Mouse (Mus musculus): Measurements from ENCODE around the gene Apoc1. TPM values are rescaled to one million over a fixed set of nuclear protein-coding genes. Genes with fewer than 3 reads are reported as not detected.
"Not testable (repeated sequence)": the region's sequence is repeated elsewhere in the genome, so short reads cannot be mapped to it uniquely, and the experiment has no call there.

Gene Apoc1
- polyA plus RNA-seq, 1 experiment from 2014 or later = 1.2 TPM

DNA sequence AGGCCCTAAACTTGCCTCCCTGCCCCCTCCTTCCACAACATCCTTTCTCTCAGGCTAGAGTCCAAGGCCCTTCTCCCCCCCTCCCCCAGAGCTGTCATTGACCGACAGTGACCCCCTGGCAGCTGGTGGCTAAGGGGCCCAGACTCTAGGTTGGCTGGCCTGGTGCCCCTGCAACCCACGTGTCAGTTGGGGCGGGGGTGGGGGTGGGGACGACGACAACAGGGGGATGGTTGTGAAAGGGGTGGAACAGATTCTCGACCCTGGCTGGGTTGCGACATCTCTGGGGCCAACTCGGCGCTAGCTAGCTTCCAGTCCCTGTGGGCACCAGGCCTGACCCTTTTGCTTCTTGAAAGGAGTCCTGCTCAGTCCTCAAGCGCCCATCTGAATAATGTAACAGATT, 961 bp upstream of the Apoc1 start:
- Histone ChIP-seq H3K27me3 (no peaks in the 10 kb centered on the region), H3K4me1 (peaks cover 10% of the 10 kb centered on the region), H3K27ac (no peak overlapping the region), H3K4me2 (no peak overlapping the region), H3K4me3 (replicated peaks) (no peak overlapping the region), H3K9me3 (0 out of 2 replicates have a peak, but pooled peaks cover 6% of the 10 kb centered on the region), H3K36me3 (replicated peaks) (peaks cover 11% of the 10 kb centered on the region; the same call in 1 of the 2 replicates), H3K9ac (no peak overlapping the region)
- WGBS = 38% methylated on average over 10 of the region's 10 CpGs
- ATAC-seq (ENCODE audit: low FRiP score) = no peak

DNA sequence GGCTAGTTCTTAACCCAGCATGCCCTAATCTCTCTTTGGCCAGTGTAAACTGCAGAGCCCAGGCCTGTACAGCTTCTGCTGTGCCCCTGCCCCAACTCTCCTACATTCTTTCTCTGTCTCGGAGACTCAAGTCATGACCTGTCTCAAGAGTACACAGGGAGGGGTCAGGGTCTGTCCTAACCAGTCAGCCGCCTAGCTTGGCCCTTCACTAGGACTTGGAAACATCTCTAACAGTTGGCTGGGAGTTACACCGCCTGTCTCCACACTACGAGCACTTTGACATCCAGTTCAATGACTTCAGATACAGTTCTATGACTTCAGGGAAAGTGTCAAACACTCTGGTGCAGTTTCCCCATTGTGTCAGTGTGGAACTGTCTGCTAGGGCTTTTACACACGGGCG, 1.0 kb downstream of the Apoc1 start:
- no peak overlapping the region for H3K9ac ChIP-seq
- H3K4me1 ChIP-seq = peaks cover 5% of the 10 kb centered on the region; the same call in 1 of the 2 replicates
- no peaks in the 10 kb centered on the region for H3K27me3 ChIP-seq
- no peak overlapping the region for H3K4me3 ChIP-seq (replicated peaks)
- H3K36me3 ChIP-seq (replicated peaks) = peaks cover 5% of the 10 kb centered on the region; the same call in 1 of the 2 replicates
- 0 out of 2 replicates have a peak, but pooled peaks cover under 1% of the 10 kb centered on the region for H3K9me3 ChIP-seq
- WGBS = 84% methylated on average over 6 of the region's 6 CpGs
- no peak overlapping the region for H3K27ac ChIP-seq
- no peak overlapping the region for H3K4me2 ChIP-seq
- ATAC-seq (ENCODE audit: low FRiP score) = no peak

DNA sequence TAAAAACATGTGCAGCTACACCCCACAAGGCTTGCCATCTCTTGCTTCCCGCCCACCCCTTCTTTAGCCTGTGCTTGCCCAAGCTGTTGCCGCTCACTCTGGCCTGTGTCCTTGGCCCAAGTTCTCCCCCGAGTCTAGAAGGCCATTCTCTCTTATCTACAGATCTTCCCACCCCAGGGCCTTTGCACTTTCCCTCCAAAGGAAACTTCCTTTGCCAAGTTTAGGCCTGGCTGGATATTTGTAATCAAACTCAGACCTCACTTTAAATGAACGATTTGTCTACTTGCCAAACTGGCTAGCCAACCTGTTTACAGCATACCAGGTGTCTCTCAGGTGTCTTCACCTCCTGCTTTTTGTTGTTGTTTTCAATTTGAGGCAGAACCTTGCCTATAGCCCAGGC, 1.6 kb downstream of the Apoc1 start:
- Histone ChIP-seq H3K9me3 (no peaks in the 10 kb centered on the region), H3K27ac (no peak overlapping the region), H3K36me3 (replicated peaks) (0 out of 2 replicates have a peak, but pooled peaks cover under 1% of the 10 kb centered on the region), H3K4me2 (no peak overlapping the region), H3K9ac (no peak overlapping the region), H3K4me3 (replicated peaks) (no peak overlapping the region), H3K27me3 (no peaks in the 10 kb centered on the region), H3K4me1 (peaks cover 5% of the 10 kb centered on the region; the same call in 1 of the 2 replicates)
- ATAC-seq (ENCODE audit: low FRiP score) = no peak
- 89% methylated on average over 4 of the region's 4 CpGs for WGBS

DNA sequence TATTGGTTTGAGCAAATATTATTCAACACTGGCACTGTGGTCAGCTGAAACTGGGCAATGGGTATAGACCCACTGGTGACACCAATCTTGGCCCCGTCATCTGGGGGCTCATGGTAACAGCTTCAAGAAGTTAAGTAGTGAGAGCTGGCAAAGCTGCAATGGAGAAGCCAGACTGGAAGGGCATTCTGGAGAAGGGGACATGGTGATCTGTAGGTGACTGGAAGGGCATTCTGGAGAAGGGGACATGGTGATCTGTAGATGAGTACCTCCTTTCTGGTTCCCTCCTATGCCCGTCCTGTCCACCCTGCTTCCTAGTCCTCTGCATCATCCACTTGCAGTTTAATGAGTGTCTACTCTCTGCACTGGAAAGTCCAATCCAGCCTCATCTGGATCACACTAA, 3.8 kb downstream of the Apoc1 start:
- Histone ChIP-seq H3K4me3 (replicated peaks) (no peak overlapping the region), H3K4me1 (peaks cover 4% of the 10 kb centered on the region; the same call in 1 of the 2 replicates), H3K36me3 (replicated peaks) (no peaks in the 10 kb centered on the region), H3K27me3 (no peaks in the 10 kb centered on the region), H3K9me3 (no peaks in the 10 kb centered on the region), H3K27ac (no peak overlapping the region), H3K9ac (no peak overlapping the region), H3K4me2 (no peak overlapping the region)
- WGBS = 98% methylated on average over 2 of the region's 2 CpGs
- ATAC-seq (ENCODE audit: low FRiP score) = no peak

DNA sequence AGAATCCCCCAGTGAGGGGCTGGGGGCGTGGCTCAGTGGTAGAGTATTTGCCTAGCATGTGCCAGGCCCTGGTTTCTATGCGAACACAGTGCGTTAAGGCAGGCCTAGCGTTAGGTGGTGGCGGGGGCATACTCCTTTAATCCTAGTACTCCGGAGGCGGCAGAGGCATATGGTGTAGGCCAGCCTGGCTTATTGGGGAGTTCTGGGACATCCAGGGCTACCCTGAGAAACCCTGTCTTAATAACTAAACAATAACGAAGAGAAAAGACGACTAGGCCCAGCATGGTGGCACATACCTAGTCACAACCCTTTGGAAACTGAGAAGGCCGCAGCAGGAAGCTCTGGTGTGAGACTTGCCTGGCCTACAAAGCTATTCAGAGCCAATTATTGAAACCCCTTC, 4.4 kb downstream of the Apoc1 start:
- Histone ChIP-seq H3K27ac (no peak overlapping the region), H3K27me3 (no peaks in the 10 kb centered on the region), H3K9me3 (no peaks in the 10 kb centered on the region), H3K9ac (no peak overlapping the region), H3K4me3 (replicated peaks) (no peak overlapping the region), H3K36me3 (replicated peaks) (no peaks in the 10 kb centered on the region), H3K4me1 (no peaks in the 10 kb centered on the region; the same call in 1 of the 2 replicates), H3K4me2 (no peak overlapping the region)
- 94% methylated on average over 10 of the region's 10 CpGs for WGBS
- ATAC-seq (ENCODE audit: low FRiP score) = no peak

DNA sequence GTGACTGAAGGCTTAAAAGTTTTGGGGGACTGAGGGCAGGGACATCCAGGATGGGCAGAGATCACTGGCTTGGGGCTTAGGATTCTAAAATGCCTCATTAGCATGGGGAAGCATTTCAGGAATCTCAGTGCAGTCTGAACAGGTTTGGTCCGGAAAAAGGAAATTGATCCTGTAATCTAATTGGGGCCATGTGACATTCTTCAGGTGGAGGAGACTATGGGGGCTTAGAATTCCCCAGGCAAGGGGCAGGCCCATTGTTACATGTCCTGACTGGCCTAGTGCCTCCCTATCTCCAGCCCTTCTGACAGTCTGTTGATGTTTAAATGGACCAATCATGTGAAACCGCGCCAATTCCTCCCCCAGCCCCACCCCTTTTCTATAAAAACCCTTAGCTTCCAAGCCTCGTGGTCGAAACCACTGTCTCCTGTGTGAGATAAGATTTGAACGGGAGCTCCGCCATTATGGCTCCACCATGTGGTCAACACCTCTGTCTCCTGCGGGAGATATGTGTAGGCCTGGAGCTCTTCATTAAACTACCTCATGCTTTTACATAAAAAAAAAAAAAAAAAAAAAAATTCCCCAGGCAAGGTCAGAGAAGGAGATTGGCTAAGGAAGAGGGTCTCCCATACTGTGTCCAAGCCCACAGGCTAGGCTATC, 5.4 kb downstream of the Apoc1 start:
- H3K9ac ChIP-seq; H3K4me2 ChIP-seq; ATAC-seq (ENCODE audit: low FRiP score); H3K4me1 ChIP-seq; H3K9me3 ChIP-seq; H3K27ac ChIP-seq; H3K27me3 ChIP-seq; H3K4me3 ChIP-seq (replicated peaks); H3K36me3 ChIP-seq (replicated peaks): not testable (repeated sequence)
- WGBS = 70% methylated on average over 8 of the region's 8 CpGs

DNA sequence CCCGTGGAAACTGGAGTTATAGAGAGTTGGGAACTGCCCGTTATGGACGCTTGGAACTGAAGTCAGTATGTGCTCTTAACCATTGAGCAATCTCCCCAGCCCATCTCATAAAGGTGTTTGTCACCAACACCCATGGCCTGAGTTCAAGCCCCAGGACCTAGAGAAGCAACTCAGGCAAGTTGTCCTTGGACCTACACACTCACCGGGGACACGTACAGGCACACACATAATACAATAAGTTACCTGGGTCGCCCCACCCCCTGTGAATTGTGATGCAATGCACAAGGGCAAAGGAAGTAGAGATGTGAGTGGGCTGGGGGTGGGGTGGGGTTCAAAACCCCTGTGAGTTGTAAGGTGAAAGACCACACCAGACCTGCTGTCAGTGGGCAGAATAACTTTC, 5.9 kb downstream of the Apoc1 start:
- H3K27ac ChIP-seq = no peak overlapping the region
- H3K4me3 ChIP-seq (replicated peaks) = no peak overlapping the region
- no peak for ATAC-seq (ENCODE audit: low FRiP score)
- no peaks in the 10 kb centered on the region for H3K27me3 ChIP-seq
- H3K36me3 ChIP-seq (replicated peaks) = no peaks in the 10 kb centered on the region
- no peak overlapping the region for H3K9ac ChIP-seq
- no peaks in the 10 kb centered on the region for H3K9me3 ChIP-seq
- 84% methylated on average over 6 of the region's 6 CpGs for WGBS
- no peak overlapping the region for H3K4me2 ChIP-seq
- no peaks in the 10 kb centered on the region for H3K4me1 ChIP-seq

DNA sequence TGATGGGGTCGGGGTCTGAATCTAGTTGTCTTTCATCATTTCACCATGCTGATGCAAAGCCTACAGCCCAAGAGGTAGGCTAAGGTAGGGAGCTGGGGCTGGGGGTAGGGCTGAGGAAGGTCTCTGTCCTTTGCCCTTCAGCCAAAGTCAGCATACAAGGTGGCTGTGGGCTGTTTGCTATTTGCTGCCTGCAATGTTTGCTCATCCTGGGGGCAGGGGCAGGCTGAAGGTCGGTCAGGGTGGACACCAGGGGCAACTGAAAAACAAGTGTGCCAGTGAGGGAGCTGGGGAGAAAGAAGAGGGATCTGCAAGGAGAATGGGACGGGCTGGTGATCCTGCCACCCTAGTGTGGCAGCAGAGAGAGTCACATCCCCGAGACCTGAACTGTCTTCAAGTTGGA, 7.1 kb downstream of the Apoc1 start:
- Histone ChIP-seq H3K4me2 (no peak overlapping the region), H3K27ac (no peak overlapping the region), H3K36me3 (replicated peaks) (no peaks in the 10 kb centered on the region), H3K27me3 (no peaks in the 10 kb centered on the region), H3K9ac (no peak overlapping the region), H3K4me1 (no peaks in the 10 kb centered on the region), H3K9me3 (no peaks in the 10 kb centered on the region), H3K4me3 (replicated peaks) (no peak overlapping the region)
- ATAC-seq (ENCODE audit: low FRiP score) = no peak
- WGBS = 53% methylated on average over 4 of the region's 4 CpGs

DNA sequence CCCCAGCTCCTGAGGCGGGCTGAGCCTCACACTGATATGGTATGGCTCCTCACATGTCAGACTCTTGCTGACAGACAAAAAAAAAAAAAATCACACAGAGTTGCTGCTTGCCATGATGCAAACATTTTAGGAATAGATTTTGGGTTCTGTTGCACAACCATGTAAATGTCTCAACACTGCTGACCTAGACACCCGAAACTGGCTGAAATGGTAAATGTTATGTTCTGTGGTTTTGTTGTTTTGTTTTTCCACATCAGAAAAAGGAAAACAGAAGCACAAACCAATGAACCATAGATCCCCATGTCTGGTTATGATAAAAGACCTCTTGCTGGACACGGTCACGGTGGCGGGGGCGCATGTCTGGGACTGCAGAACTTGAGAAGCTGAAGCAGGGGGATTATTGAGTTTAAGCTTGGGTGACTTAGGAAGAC, 8.7 kb downstream of the Apoc1 start:
- Histone ChIP-seq H3K4me2 (no peak overlapping the region), H3K36me3 (replicated peaks) (no peaks in the 10 kb centered on the region), H3K9ac (no peak overlapping the region), H3K4me3 (replicated peaks) (no peak overlapping the region), H3K27me3 (no peaks in the 10 kb centered on the region), H3K27ac (no peak overlapping the region), H3K9me3 (no peaks in the 10 kb centered on the region), H3K4me1 (no peaks in the 10 kb centered on the region)
- no peak for ATAC-seq (ENCODE audit: low FRiP score)
- 85% methylated on average over 6 of the region's 6 CpGs for WGBS

DNA sequence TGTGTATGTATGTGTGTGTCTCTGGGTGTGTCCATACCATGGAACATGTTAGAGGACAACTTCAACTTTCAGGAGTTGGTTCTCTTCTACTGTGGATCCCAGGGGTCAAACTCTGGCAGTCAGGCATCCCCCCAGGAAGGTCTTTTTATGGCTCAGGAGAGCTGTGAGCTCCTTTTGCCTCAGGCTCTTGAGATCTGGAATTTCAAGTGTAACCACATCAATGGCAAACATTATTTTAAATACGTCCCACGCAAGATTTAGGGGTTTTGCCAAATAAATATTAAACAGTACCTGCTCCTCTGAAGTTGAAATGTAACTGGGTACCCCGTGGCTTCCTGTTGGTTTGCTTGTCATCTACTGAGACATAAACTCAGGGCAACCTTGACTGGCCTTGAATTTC, 9.5 kb downstream of the Apoc1 start:
- no peak for ATAC-seq (ENCODE audit: low FRiP score)
- H3K4me1 ChIP-seq = no peaks in the 10 kb centered on the region
- no peak overlapping the region for H3K4me2 ChIP-seq
- H3K9ac ChIP-seq = no peak overlapping the region
- H3K4me3 ChIP-seq (replicated peaks) = no peak overlapping the region
- H3K27me3 ChIP-seq = no peaks in the 10 kb centered on the region
- WGBS = 71% methylated on average over 3 of the region's 3 CpGs
- no peaks in the 10 kb centered on the region for H3K36me3 ChIP-seq (replicated peaks)
- no peak overlapping the region for H3K27ac ChIP-seq
- no peaks in the 10 kb centered on the region for H3K9me3 ChIP-seq

DNA sequence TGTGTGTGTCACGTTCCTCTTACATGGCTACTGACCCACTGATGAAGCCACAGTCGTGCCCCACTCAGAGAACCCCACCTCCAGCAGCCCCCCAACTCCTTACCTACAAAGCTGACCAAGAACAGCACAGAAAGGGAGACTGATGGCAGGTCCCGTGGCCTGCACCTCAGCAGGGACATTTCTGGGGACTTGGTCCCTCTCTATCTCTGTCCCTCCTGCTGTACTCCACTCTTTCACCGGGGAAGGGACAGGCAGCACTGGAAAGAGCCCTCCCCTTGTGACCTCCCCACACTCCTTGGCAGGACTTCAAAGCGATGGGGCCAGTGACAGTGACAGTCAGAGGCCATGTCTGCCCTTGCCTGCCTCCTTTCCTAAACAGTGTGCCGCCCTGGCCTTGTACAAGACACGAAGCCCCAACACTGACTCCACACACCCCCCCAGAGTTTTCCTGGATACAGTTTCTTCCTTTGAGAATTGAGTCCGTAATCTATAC, 11.2 kb downstream of the Apoc1 start, which contains the start of the genes Gm44805 and Apoc4:
TSS of gene Gm44805 (minus strand) at position 222 of the 493 bp plus-strand sequence.
TSS of gene Apoc4 (minus strand) at position 278 of the 493 bp plus-strand sequence.
- no peaks in the 10 kb centered on the region for H3K27me3 ChIP-seq
- H3K4me3 ChIP-seq (replicated peaks) = no peak within 1 kb of the TSS
- no peak within 1 kb of the TSS for H3K27ac ChIP-seq
- 70% methylated on average over 8 of the region's 8 CpGs for WGBS
- H3K4me2 ChIP-seq = no peak within 1 kb of the TSS
- no peaks in the 10 kb centered on the region for H3K36me3 ChIP-seq (replicated peaks)
- H3K9ac ChIP-seq = no peak within 1 kb of the TSS
- no peak for ATAC-seq (ENCODE audit: low FRiP score)
- H3K9me3 ChIP-seq = no peaks in the 10 kb centered on the region
- H3K4me1 ChIP-seq = no peaks in the 10 kb centered on the region

DNA sequence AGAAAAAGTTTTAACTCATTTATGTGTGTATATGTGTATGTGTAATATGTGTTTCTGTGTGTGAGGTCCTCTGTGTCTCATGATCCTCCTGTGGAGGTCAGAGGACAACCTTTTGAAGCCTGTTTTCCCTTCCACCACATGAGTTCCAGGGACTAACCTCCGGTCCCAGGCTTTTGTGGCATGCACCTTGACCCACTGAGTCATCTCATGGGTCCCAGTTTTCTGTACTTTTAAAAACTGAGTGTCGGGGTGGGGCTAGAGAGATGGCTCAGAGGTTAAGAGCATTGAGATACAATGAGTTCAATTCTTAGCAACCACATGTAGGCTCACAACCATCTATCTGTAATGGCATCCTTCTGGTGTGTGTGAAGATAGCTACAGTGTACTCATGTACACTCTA, 11.8 kb downstream of the Apoc1 start:
- Histone ChIP-seq H3K4me3 (replicated peaks) (no peak overlapping the region), H3K27ac (no peak overlapping the region), H3K9me3 (no peaks in the 10 kb centered on the region), H3K36me3 (replicated peaks) (no peaks in the 10 kb centered on the region), H3K9ac (no peak overlapping the region), H3K27me3 (no peaks in the 10 kb centered on the region), H3K4me2 (no peak overlapping the region), H3K4me1 (no peaks in the 10 kb centered on the region)
- WGBS = 87% methylated on average over 2 of the region's 2 CpGs
- no peak for ATAC-seq (ENCODE audit: low FRiP score)

DNA sequence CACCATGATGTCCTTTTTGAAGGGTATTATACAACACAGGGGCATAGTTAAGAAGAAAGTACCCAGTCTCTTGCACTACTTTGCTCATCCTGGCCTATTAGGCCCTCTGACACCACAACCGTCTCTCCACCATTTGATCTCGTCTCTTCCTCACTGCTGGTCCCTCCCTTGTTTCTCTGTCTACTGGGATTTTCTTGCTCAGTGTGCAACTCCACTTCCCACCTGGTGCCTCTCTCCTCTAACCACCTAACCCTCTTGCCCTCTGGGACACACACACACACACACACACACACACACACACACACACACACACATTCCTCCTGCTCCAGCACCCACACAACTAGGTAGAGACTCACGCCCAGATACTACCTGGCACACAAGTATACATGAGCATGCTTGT, 13.6 kb downstream of the Apoc1 start:
- Histone ChIP-seq H3K9me3 (no peaks in the 10 kb centered on the region), H3K4me2 (no peak overlapping the region), H3K4me1 (no peaks in the 10 kb centered on the region), H3K4me3 (replicated peaks) (no peak overlapping the region), H3K27me3 (no peaks in the 10 kb centered on the region), H3K27ac (no peak overlapping the region), H3K9ac (no peak overlapping the region), H3K36me3 (replicated peaks) (no peaks in the 10 kb centered on the region)
- whole genome bisulfite sequencing = 89% methylated on average over 3 of the region's 3 CpGs
- ATAC-seq (ENCODE audit: low FRiP score) = no peak

Measured in forebrain, embryonic 12.5 days (tissue).